Mouse (Mus musculus) limb, embryonic 13.5 days (tissue): Measurements from ENCODE around the gene Etv1. TPM values are rescaled to one million over a fixed set of nuclear protein-coding genes. Genes with fewer than 3 reads are reported as not detected.

Source experiments
- ATAC-seq: fragments of 200-750 bp; cut with Nextera tagmentation; 2 replicates; pipeline ENCODE4 v1.8.0; 2017; ENCODE audit warnings: low read depth, moderate number of reproducible peaks, moderate TSS enrichment; ENCODE audit not compliant: low FRiP score
- H3K27ac ChIP-seq: fragments of 300-500 bp; sonication (generic); 2 replicates; pipeline ENCODE4 v1.5.1; 2015; ENCODE audit warnings: inconsistent platforms, mild to moderate bottlenecking, moderate library complexity
- H3K27me3 ChIP-seq: fragments of 300-500 bp; sonication (generic); 2 replicates; pipeline ENCODE4 v1.6.1; 2015; ENCODE audit warnings: mild to moderate bottlenecking, inconsistent platforms
- H3K36me3 ChIP-seq: fragments of 300-500 bp; sonication (generic); 2 replicates; pipeline ENCODE4 v1.6.1; 2015; ENCODE audit warnings: inconsistent platforms, mild to moderate bottlenecking, moderate library complexity
- H3K4me1 ChIP-seq: fragments of 300-500 bp; sonication (generic); 2 replicates; pipeline ENCODE4 v1.6.1; 2015; ENCODE audit warnings: inconsistent platforms
- H3K4me2 ChIP-seq: fragments of 300-500 bp; sonication (generic); replicated peaks from 2 replicates; pipeline ENCODE4 v1.6.1; 2015; ENCODE audit warnings: inconsistent platforms, mild to moderate bottlenecking, moderate library complexity
- H3K4me3 ChIP-seq: fragments of 300-500 bp; sonication (generic); 2 replicates; pipeline ENCODE4 v1.5.1; 2015; ENCODE audit warnings: moderate library complexity, mild to moderate bottlenecking, inconsistent platforms
- H3K9ac ChIP-seq: fragments of 300-500 bp; sonication (generic); 2 replicates; pipeline ENCODE4 v1.6.1; 2015; ENCODE audit warnings: mild to moderate bottlenecking, inconsistent platforms
- H3K9me3 ChIP-seq: fragments of 300-500 bp; sonication (generic); 2 replicates; pipeline ENCODE4 v1.6.1; 2016; ENCODE audit warnings: inconsistent platforms
- WGBS: fragments of 180-500 bp; shearing (Covaris S2); methylation state at CpG from one replicate; pipeline ENCODE4 v1.1.7; 2015; 5-methylcytosine and 5-hydroxymethylcytosine counted together
- polyA plus RNA-seq: library from polyadenylated mRNA; unstranded; fragments of >200 nt; fragmentation: Nextera tagmentation; extraction: Ambion mirVana; gene quantifications from 2 replicates; pipeline ENCODE4 v1.2.1, GENCODE M21; 2015

Etv1 gene
- polyA plus RNA-seq, 1 experiment from 2014 or later, result 31.0 TPM

DNA sequence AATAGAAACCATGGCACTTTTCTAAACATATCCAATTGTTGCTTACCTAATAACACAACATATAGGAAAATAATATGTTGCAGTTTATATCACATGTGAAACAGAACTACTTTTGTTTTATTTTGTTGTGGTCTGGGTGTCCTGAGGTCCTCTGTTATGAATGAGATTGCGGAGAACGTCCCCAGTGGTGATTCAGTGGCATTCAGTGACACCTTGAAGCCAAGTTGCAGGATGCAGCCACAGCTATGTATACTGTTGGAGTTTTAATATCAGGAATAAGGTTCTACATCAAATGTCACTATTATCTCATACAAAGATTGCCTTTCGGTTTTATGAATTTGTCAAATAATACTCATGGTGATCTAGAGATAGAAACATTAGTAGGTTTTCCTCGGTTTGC, 7.4 kb downstream of the Etv1 start:
- no peaks in the 10 kb centered on the region for H3K36me3 ChIP-seq
- H3K27ac ChIP-seq, result no peak overlapping the region
- ATAC-seq, result no peak
- 89% methylated on average over 4 of the region's 4 CpGs for WGBS
- no peak overlapping the region for H3K9ac ChIP-seq
- peaks cover 19% of the 10 kb centered on the region for H3K4me1 ChIP-seq
- H3K9me3 ChIP-seq, result no peaks in the 10 kb centered on the region
- H3K4me2 ChIP-seq, result no peak overlapping the region
- no peaks in the 10 kb centered on the region for H3K27me3 ChIP-seq
- H3K4me3 ChIP-seq, result no peak overlapping the region

DNA sequence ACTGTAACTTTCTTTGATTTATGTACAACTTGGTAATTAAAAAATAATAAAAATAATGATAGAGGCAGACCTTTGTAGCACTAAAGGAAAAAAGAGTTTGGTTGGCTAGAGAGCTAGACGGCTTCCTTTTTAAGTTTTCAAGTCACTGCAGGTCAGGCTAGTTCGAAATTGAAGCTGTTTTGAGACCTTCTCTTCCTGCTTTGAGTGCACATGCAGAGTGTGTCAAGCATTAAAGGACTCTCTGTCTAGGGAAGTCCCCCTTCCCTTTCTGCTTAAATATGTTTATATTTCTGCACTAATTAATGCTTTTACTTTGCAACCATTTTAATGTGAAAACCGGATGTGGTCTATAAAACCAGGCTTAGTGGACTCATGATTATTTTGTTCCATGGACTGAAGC, 8.5 kb downstream of the Etv1 start:
- Histone ChIP-seq H3K9me3 (no peaks in the 10 kb centered on the region), H3K4me2 (peak overlapping the region; percentile 48), H3K9ac (no peak overlapping the region), H3K27me3 (no peaks in the 10 kb centered on the region), H3K27ac (no peak overlapping the region), H3K4me3 (no peak overlapping the region), H3K4me1 (peaks cover 19% of the 10 kb centered on the region), H3K36me3 (no peaks in the 10 kb centered on the region)
- no peak for ATAC-seq
- 26% methylated on average over 3 of the region's 3 CpGs for WGBS

DNA sequence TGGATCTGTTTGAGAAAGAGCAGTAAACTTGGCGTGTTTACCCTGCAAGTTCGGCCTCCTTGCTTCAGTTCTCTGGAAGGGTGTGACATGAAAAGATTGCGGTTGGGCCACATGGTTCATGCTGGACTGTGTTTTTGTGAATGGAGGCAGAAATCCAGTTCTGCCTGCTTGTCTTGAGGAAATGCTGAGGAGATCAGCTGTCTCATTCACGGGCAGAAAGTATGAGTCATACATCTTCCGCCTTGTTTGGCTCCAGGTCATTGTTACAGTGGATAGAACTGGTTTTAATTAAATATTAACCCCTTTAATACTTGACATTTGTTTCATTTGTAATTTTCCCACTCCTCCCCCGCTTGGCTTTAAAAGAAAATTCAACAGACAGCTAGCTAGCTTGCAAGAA, 9.4 kb downstream of the Etv1 start:
- Histone ChIP-seq H3K4me2 (peak overlapping the region; percentile 48), H3K9ac (no peak overlapping the region), H3K9me3 (no peaks in the 10 kb centered on the region), H3K27me3 (no peaks in the 10 kb centered on the region), H3K4me3 (0 out of 2 replicates have a peak overlapping the region, but pooled peaks have one; percentile 2), H3K27ac (peak overlapping the region; percentile 52; the same call in 1 of the 2 replicates), H3K4me1 (peaks cover 19% of the 10 kb centered on the region), H3K36me3 (no peaks in the 10 kb centered on the region)
- peak; percentile 51; the same call in 1 of the 2 replicates for ATAC-seq
- WGBS, result 18% methylated on average over 6 of the region's 6 CpGs

DNA sequence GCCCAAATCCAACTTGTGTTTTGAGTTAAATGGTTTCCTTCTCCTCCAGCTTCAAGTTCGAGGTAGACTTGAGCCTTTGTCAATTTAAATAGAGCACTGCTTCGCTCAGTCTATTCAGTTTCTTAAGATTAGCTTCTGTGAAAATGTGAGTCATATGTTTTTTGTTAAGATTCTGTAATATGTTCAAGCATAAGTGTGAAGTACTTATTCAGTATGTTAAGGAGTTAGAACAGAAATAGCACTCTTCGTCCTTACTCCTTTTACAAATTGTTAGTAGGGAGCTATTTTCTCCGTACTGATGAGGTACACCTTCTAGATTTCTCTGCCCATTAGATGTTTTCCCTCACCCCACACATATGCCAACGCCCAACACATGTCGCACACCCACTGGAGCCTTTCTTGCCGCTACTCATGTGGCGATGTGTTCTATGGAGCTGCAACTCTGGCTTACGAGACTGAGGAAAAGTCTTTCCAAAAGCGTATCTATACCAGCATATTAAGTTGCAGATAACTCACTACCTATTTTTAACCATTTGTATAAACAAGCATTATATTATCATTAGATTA, 10.7 kb downstream of the Etv1 start:
- Histone ChIP-seq H3K27ac (no peak overlapping the region), H3K36me3 (no peaks in the 10 kb centered on the region), H3K4me3 (no peak overlapping the region), H3K27me3 (no peaks in the 10 kb centered on the region), H3K9me3 (no peaks in the 10 kb centered on the region), H3K4me2 (no peak overlapping the region), H3K9ac (no peak overlapping the region), H3K4me1 (peaks cover 19% of the 10 kb centered on the region)
- WGBS, result 79% methylated on average over 10 of the region's 10 CpGs
- ATAC-seq, result no peak

DNA sequence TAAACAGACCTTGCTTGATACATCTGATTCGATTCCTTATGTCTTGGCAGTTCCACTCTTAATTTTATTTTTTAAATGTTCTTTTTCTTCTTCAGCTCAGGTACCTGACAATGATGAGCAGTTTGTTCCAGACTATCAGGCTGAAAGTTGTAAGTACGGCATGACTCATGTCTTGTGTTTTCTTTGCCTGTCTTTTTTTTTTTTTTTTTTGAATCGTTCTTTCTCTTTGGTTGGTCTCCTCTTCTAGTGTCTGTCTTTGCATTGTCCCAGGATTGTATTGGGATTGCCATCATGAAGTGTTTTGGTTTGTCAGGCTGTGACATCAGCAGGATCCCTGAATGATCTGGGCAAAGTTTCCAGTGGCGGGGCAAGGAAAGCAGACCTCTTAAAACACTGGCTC, 13.9 kb downstream of the Etv1 start:
- no peak overlapping the region for H3K9ac ChIP-seq
- WGBS, result 80% methylated on average over 4 of the region's 4 CpGs
- no peaks in the 10 kb centered on the region for H3K9me3 ChIP-seq
- ATAC-seq, result no peak
- H3K27ac ChIP-seq, result no peak overlapping the region
- H3K36me3 ChIP-seq, result no peaks in the 10 kb centered on the region
- H3K27me3 ChIP-seq, result no peaks in the 10 kb centered on the region
- H3K4me1 ChIP-seq, result peaks cover 13% of the 10 kb centered on the region
- no peak overlapping the region for H3K4me2 ChIP-seq
- H3K4me3 ChIP-seq, result no peak overlapping the region

DNA sequence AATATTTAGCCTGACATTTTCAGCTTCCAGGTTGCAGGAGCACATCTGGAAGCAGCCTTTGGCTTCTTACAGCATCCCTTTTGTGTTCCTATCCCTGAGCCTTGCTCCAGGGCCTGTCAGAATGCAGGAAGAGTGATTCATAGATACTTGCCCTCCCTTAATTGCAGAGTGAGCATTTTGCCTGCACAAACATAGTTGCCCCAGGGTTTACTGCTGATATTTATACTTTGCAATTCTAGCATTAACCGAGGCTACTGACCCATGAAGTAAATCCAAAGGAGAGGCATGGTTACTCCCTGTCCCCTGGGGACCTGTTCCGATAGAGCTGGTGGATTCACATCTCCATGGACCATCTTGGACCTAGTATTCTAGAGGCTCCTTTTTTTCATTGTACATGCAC, 14.5 kb downstream of the Etv1 start:
- no peak overlapping the region for H3K4me2 ChIP-seq
- no peaks in the 10 kb centered on the region for H3K9me3 ChIP-seq
- 57% methylated on average over 2 of the region's 2 CpGs for WGBS
- H3K27me3 ChIP-seq, result no peaks in the 10 kb centered on the region
- no peaks in the 10 kb centered on the region for H3K36me3 ChIP-seq
- no peak overlapping the region for H3K9ac ChIP-seq
- no peak overlapping the region for H3K4me3 ChIP-seq
- H3K27ac ChIP-seq, result no peak overlapping the region
- ATAC-seq, result no peak
- H3K4me1 ChIP-seq, result peaks cover 7% of the 10 kb centered on the region

DNA sequence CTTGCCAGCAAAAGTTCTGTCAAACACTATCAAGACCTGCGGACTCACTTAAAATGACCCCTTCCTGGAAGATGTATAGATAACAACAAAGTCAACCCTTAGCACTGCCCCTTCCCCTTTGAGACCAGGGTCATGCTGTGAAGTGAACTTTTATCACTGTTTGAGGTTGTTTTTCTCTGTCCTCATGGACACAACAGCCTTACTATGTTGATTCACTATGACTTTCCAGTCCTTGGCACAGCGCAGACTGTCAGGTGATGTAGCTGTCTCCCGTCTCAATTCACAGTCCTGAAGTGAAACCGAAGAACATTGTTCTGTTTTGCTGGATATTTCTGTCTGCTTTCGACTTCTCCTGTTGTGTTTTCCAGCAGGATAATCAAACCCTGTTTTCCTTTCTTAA, 27.9 kb downstream of the Etv1 start:
- 79% methylated on average over 5 of the region's 5 CpGs for WGBS
- H3K4me1 ChIP-seq, result no peaks in the 10 kb centered on the region
- H3K4me2 ChIP-seq, result no peak overlapping the region
- no peaks in the 10 kb centered on the region for H3K9me3 ChIP-seq
- H3K9ac ChIP-seq, result no peak overlapping the region
- H3K27ac ChIP-seq, result no peak overlapping the region
- H3K27me3 ChIP-seq, result no peaks in the 10 kb centered on the region
- no peaks in the 10 kb centered on the region for H3K36me3 ChIP-seq
- no peak overlapping the region for H3K4me3 ChIP-seq
- no peak for ATAC-seq

DNA sequence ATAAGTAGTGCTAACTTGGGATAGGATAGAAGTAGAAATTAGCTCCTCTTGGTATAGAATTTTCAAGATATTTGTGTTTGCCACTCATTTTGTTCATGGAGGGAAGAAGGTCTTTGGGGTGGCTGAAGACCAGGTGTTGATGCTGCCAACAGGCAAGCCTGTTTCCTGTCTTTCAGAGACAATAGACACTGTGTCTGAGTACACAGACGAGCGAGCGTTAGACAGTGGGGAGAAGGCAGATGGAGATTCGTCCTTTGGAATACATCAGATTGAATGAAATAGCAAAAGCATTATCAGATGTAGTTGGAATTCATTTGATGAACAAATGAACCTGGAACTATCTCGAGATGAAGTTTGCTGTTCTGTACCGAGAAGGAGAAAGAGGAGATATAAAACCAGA, 33.2 kb downstream of the Etv1 start:
- H3K4me1 ChIP-seq, result no peaks in the 10 kb centered on the region; the same call in 1 of the 2 replicates
- H3K4me2 ChIP-seq, result no peak overlapping the region
- H3K9me3 ChIP-seq, result no peaks in the 10 kb centered on the region
- H3K27ac ChIP-seq, result no peak overlapping the region
- 76% methylated on average over 6 of the region's 6 CpGs for WGBS
- H3K36me3 ChIP-seq, result no peaks in the 10 kb centered on the region
- ATAC-seq, result no peak
- no peak overlapping the region for H3K9ac ChIP-seq
- no peak overlapping the region for H3K4me3 ChIP-seq
- H3K27me3 ChIP-seq, result no peaks in the 10 kb centered on the region

DNA sequence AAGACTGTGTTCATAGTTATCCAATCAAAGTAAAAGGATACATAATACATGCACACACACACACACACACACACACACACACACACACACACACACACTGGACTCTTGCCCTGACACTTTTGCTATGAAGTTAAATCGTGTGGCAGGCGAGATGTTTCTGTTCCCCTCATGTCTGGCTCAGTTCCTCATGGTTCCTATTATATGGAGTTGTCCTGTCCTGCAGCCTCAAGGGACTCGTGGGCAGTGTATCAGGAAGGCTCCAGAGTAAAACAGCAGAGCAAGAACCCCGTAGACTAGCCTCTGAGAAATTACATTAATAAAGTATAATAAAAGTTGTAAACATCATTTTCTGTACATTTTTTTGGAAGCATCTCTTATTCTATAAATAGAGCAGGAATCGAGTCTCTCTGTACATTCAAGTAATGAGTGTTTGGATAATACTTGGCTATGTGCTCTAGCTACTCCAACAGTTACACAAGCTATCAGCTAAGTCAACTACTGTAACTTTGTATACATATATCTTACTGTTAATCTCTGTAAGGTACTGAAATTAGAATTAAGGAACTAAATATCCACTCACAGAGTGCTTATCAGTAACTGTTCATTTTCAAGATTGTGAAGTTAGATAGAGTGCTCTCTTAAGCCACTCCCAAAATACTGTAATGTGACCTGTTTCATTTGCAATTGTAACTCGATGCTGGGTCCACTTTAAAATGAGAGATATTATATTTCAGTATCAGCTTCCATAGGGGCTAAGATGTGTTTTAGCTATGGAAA, 35.0 kb downstream of the Etv1 start:
- Histone ChIP-seq H3K4me2 (no peak overlapping the region), H3K9ac (no peak overlapping the region), H3K36me3 (no peaks in the 10 kb centered on the region), H3K27ac (no peak overlapping the region), H3K4me1 (no peaks in the 10 kb centered on the region; the same call in 1 of the 2 replicates), H3K9me3 (no peaks in the 10 kb centered on the region), H3K27me3 (no peaks in the 10 kb centered on the region), H3K4me3 (no peak overlapping the region)
- 66% methylated on average over 6 of the region's 6 CpGs for WGBS
- ATAC-seq, result no peak

DNA sequence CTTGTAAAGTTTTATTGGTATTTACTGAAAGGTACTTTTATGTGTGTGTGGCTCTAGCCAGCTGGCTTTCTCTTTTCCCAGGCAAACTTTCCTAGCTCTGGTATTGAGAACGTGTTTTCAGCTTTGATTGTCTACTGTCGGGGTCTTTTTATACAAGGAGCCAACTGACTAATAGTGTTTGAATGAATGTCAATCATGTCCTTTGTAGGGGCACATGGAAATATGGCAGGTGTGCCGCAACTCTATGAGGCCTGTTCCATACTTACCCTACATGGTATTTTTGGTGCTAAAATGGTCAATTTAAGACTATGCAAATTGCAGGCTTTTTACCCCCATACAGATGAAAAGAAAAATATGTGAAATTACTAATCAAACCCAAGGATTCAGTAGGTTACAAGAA, 37.1 kb downstream of the Etv1 start:
- H3K27ac ChIP-seq, result no peak overlapping the region
- H3K36me3 ChIP-seq, result no peaks in the 10 kb centered on the region
- 40% methylated on average over 3 of the region's 3 CpGs for WGBS
- no peaks in the 10 kb centered on the region for H3K9me3 ChIP-seq
- ATAC-seq, result no peak
- no peaks in the 10 kb centered on the region for H3K27me3 ChIP-seq
- H3K4me3 ChIP-seq, result no peak overlapping the region
- H3K4me2 ChIP-seq, result no peak overlapping the region
- H3K4me1 ChIP-seq, result no peaks in the 10 kb centered on the region; the same call in 1 of the 2 replicates
- H3K9ac ChIP-seq, result no peak overlapping the region

DNA sequence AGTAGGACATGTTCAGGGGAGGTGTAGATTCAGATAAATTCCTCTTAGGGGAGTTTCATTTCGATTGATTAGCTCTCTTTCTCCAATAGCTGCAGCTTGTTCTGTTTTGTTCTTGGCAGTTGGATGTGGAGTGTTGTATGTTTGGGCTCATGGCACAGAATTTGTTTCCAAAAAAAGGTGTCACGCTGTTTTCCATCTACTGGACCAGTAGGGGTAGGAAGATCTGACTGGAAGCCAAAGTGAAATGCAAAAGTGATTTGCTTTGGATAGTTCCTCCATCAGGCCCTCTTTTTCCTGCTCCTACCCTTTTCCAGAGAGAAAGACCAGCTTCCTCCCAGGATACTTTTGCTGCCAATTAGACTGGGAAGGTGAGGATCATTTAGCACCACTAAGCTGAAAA, 39.1 kb downstream of the Etv1 start:
- 89% methylated on average over 2 of the region's 2 CpGs for WGBS

DNA sequence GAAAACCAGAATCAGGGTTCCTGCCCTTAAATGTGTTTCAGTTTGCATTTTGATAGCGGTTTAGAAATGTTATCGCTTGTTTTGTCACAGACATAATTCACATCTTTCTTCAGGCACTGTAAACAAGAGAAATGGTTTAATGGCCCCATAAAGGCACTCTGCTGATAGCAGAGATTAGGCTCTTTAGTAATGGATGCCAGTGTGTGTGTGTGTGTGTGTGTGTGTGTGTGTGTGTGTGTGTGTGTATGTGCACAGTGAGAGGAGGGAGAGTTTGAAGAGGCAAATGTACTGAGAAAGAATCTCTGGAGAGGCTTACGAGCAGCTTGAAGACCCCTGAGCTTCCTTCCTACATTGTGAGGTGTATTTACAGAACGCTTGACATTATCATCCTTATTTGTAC, 41.5 kb downstream of the Etv1 start:
- no peak overlapping the region for H3K4me3 ChIP-seq
- no peak for ATAC-seq
- no peak overlapping the region for H3K4me2 ChIP-seq
- H3K27me3 ChIP-seq, result no peaks in the 10 kb centered on the region
- H3K9ac ChIP-seq, result no peak overlapping the region
- H3K36me3 ChIP-seq, result no peaks in the 10 kb centered on the region
- no peaks in the 10 kb centered on the region; the same call in 1 of the 2 replicates for H3K4me1 ChIP-seq
- H3K9me3 ChIP-seq, result no peaks in the 10 kb centered on the region
- H3K27ac ChIP-seq, result no peak overlapping the region
- WGBS, result 53% methylated on average over 4 of the region's 4 CpGs

More for the DNA sequence above, 39.1 kb downstream of the Etv1 start:
- no peak overlapping the region for H3K4me2 ChIP-seq
- H3K4me3 ChIP-seq, result no peak overlapping the region
- no peaks in the 10 kb centered on the region for H3K36me3 ChIP-seq
- no peaks in the 10 kb centered on the region for H3K9me3 ChIP-seq
- H3K27me3 ChIP-seq, result no peaks in the 10 kb centered on the region
- H3K27ac ChIP-seq, result no peak overlapping the region
- no peak for ATAC-seq
- no peak overlapping the region for H3K9ac ChIP-seq
- H3K4me1 ChIP-seq, result no peaks in the 10 kb centered on the region; the same call in 1 of the 2 replicates

DNA sequence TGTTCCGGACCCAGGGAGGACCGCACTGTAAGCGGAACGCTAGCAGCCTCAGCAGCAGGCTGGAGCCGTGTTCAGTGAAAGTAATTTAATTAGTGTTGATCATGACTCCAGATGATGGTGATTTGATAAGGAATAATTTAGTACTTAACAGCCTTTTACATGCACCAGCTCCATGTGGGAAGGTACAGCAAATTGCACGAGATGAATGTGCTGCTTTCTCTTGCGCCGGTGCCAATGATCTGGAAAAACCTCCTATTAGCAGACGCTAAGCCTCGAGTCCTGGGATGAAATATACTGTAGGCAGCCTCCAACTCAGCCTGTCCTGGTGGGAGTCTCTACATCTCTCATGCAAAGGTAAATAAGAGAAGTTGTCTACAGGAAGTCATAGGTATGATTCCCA, 45.2 kb downstream of the Etv1 start:
- H3K4me2 ChIP-seq, result no peak overlapping the region
- ATAC-seq, result no peak
- H3K27ac ChIP-seq, result no peak overlapping the region
- no peaks in the 10 kb centered on the region for H3K9me3 ChIP-seq
- H3K27me3 ChIP-seq, result no peaks in the 10 kb centered on the region
- no peak overlapping the region for H3K9ac ChIP-seq
- H3K36me3 ChIP-seq, result no peaks in the 10 kb centered on the region
- H3K4me1 ChIP-seq, result no peaks in the 10 kb centered on the region
- H3K4me3 ChIP-seq, result no peak overlapping the region
- 87% methylated on average over 10 of the region's 10 CpGs for WGBS
